Mouse (Mus musculus): ENCODE measurements around the gene Mfap4. TPM values are rescaled to one million over a fixed set of nuclear protein-coding genes. Genes with fewer than 3 reads are reported as not detected.

Gene Mfap4
- polyA plus RNA-seq, 1 experiment from 2014 or later: 239 TPM

DNA sequence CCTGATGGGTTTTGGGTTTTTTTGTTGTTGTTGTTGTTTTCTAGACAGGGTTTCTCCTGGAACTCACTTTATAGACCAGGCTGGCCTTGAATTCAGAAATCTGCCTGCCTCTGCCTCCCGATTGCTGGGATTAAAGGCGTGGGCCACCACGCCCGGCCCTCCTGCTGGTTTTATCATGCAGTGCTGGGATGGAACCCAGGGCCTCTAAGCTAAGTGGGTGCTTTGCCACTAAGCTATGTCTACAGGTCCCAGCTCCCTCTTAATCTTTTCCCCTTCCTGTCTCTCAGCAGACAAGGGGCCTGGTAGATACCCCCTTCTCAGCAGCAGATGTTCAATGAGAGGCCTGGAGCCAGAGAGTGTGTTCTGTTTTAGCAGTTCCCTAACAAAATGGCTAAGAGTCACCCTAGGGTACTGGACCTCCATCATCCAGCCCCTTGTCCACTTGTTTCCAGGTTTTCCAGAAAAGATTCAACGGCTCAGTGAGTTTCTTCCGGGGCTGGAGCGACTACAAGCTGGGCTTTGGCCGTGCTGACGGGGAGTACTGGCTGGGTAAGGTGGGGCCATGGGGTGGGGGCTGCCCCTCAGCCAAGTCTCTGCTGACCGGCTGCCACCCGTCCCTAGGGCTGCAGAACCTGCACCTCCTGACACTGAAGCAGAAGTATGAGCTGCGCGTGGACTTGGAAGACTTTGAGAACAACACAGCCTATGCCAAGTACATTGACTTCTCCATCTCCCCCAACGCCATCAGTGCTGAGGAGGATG, 1.4 kb downstream of the Mfap4 start:
- 84% methylated on average over 14 of the region's 14 CpGs for WGBS
- Histone ChIP-seq H3K4me2 (ENCODE audit: low read length) (peak overlapping the region; percentile 67), H3K27me3 (replicated peaks; ENCODE audit: control insufficient read depth, insufficient read depth, low read length) (no peaks in the 10 kb centered on the region), H3K9me3 (ENCODE audit: control insufficient read depth, low read length) (no peaks in the 10 kb centered on the region), H3K4me3 (ENCODE audit: low read depth, low read length) (peak overlapping the region; percentile 45), H3K9ac (ENCODE audit: low read length) (no peak overlapping the region), H3K36me3 (ENCODE audit: control insufficient read depth, insufficient read depth, low read length) (peaks cover 42% of the 10 kb centered on the region), H3K27ac (ENCODE audit: low read depth) (peak overlapping the region; percentile 98), H3K4me1 (replicated peaks; ENCODE audit: control insufficient read depth, insufficient read depth, low read length) (peaks cover 28% of the 10 kb centered on the region)
- ATAC-seq (replicated peaks; ENCODE audit: low FRiP score, low TSS enrichment, low read depth) (no peak), DNase-seq (ENCODE audit: low spot score) (no peak)

GRCm38 (mm10) chr11:61487401-61487800, 2.2 kb downstream of the Mfap4 start:
- 25% methylated on average over 2 of the region's 2 CpGs for WGBS
- H3K9ac ChIP-seq (ENCODE audit: low read length): no peak overlapping the region
- no peaks in the 10 kb centered on the region for H3K27me3 ChIP-seq (replicated peaks; ENCODE audit: control insufficient read depth, insufficient read depth, low read length)
- peak overlapping the region; percentile 3; the same call in 1 of the 2 replicates for H3K27ac ChIP-seq (ENCODE audit: low read depth)
- DNase-seq (ENCODE audit: low spot score): no peak
- peak overlapping the region; percentile 67 for H3K4me2 ChIP-seq (ENCODE audit: low read length)
- no peaks in the 10 kb centered on the region for H3K9me3 ChIP-seq (ENCODE audit: control insufficient read depth, low read length)
- peaks cover 26% of the 10 kb centered on the region for H3K4me1 ChIP-seq (replicated peaks; ENCODE audit: control insufficient read depth, insufficient read depth, low read length)
- peaks cover 50% of the 10 kb centered on the region for H3K36me3 ChIP-seq (ENCODE audit: control insufficient read depth, insufficient read depth, low read length)
- ATAC-seq (replicated peaks; ENCODE audit: low FRiP score, low TSS enrichment, low read depth): no peak
- no peak overlapping the region for H3K4me3 ChIP-seq (ENCODE audit: low read depth, low read length)

DNA sequence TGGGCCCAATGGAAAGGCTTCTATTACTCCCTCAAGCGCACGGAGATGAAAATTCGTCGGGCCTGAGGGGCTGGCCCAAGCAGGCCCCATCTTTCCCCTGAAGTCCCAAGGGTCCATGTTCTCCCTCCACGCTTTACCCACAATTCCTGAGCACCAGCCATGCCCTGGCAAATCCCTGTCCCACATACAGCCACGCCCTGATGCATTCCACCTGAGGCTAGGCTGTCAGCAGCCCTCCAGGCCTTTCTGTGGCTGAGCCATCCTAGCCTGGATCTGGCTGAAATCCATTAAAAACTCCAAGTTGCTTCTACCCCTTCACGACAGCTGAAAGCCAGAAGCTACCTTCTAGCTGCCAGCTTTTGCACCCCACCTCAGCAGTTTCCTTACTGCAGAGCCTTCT, 2.7 kb downstream of the Mfap4 start:
- Histone ChIP-seq H3K27me3 (replicated peaks; ENCODE audit: control insufficient read depth, insufficient read depth, low read length) (no peaks in the 10 kb centered on the region), H3K9ac (ENCODE audit: low read length) (no peak overlapping the region), H3K9me3 (ENCODE audit: control insufficient read depth, low read length) (no peaks in the 10 kb centered on the region), H3K4me2 (ENCODE audit: low read length) (no peak overlapping the region), H3K36me3 (ENCODE audit: control insufficient read depth, insufficient read depth, low read length) (peaks cover 54% of the 10 kb centered on the region), H3K4me3 (ENCODE audit: low read depth, low read length) (no peak overlapping the region), H3K27ac (ENCODE audit: low read depth) (no peak overlapping the region), H3K4me1 (replicated peaks; ENCODE audit: control insufficient read depth, insufficient read depth, low read length) (peaks cover 31% of the 10 kb centered on the region)
- 94% methylated on average over 7 of the region's 7 CpGs for WGBS
- ATAC-seq (replicated peaks; ENCODE audit: low FRiP score, low TSS enrichment, low read depth) (no peak), DNase-seq (ENCODE audit: low spot score) (no peak)

DNA sequence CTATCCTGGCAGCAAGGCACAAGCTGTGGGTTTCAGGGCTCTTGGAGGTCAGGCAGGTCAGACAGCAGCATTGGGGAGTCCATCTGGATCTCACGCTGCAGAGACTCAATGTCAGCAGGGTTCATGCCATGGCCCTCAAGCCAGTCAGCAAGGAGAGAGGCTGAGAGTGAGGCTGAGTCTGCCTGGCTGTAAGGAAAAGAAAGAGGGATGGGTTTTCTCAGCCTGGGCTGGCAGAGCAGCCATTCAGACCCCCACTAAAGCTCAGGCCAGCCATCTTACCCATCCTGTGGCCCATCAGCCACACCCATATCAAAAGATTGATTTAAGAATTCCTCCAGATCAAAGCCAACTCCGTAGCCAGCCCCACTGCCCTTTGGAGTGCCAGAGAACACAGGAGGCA, 3.9 kb downstream of the Mfap4 start:
- no peak overlapping the region for H3K9ac ChIP-seq (ENCODE audit: low read length)
- 91% methylated on average over 2 of the region's 2 CpGs for WGBS
- DNase-seq (ENCODE audit: low spot score): no peak
- no peaks in the 10 kb centered on the region for H3K9me3 ChIP-seq (ENCODE audit: control insufficient read depth, low read length)
- ATAC-seq (replicated peaks; ENCODE audit: low FRiP score, low TSS enrichment, low read depth): no peak
- H3K27ac ChIP-seq (ENCODE audit: low read depth): no peak overlapping the region
- H3K4me1 ChIP-seq (replicated peaks; ENCODE audit: control insufficient read depth, insufficient read depth, low read length): peaks cover 32% of the 10 kb centered on the region
- no peak overlapping the region for H3K4me2 ChIP-seq (ENCODE audit: low read length)
- H3K27me3 ChIP-seq (replicated peaks; ENCODE audit: control insufficient read depth, insufficient read depth, low read length): no peaks in the 10 kb centered on the region
- H3K4me3 ChIP-seq (ENCODE audit: low read depth, low read length): no peak overlapping the region
- H3K36me3 ChIP-seq (ENCODE audit: control insufficient read depth, insufficient read depth, low read length): peaks cover 54% of the 10 kb centered on the region

- H3K4me2 ChIP-seq (ENCODE audit: low read length): no peak overlapping the region
- no peak for ATAC-seq (replicated peaks; ENCODE audit: low FRiP score, low TSS enrichment, low read depth)
- H3K36me3 ChIP-seq (ENCODE audit: control insufficient read depth, insufficient read depth, low read length): peaks cover 54% of the 10 kb centered on the region
- H3K27me3 ChIP-seq (replicated peaks; ENCODE audit: control insufficient read depth, insufficient read depth, low read length): no peaks in the 10 kb centered on the region
- no peak for DNase-seq (ENCODE audit: low spot score)
- H3K4me3 ChIP-seq (ENCODE audit: low read depth, low read length): no peak overlapping the region
- H3K9ac ChIP-seq (ENCODE audit: low read length): no peak overlapping the region
- no peak overlapping the region for H3K27ac ChIP-seq (ENCODE audit: low read depth)
- peaks cover 25% of the 10 kb centered on the region for H3K4me1 ChIP-seq (replicated peaks; ENCODE audit: control insufficient read depth, insufficient read depth, low read length)
- H3K9me3 ChIP-seq (ENCODE audit: control insufficient read depth, low read length): no peaks in the 10 kb centered on the region
- WGBS: 93% methylated on average over 8 of the region's 8 CpGs
These were observed 4.6 kb downstream of the Mfap4 start for GRCm38 (mm10) chr11:61489874-61490273.

DNA sequence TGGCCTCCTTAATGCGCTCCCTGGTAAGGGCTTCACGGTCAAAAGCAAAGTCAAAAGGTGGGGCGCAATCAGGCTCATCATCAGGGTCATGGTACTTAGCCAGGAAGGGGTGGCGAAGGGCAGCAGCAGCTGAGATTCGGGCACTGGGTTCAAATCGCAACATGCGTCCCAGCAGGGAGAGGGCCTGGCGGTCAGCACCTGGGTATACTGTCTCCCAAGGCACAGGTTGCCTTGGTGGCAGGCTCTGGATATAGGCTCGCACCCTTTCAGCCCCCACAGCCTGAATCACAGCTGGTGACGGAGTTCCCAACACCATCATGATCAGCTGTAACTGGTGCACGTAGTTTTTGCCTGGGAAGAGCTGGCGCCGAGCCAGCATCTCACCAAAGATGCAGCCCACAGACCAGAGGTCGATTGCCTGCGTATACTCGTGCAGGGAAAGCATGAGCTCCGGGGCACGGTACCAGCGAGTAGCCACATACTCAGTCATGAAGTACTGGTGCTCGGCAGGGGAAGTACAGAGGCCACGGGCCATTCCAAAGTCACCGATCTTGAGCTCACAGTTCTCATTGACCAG, 5.8 kb downstream of the Mfap4 start:
- Histone ChIP-seq H3K9ac (ENCODE audit: low read length) (no peak overlapping the region), H3K27ac (ENCODE audit: low read depth) (no peak overlapping the region), H3K36me3 (ENCODE audit: control insufficient read depth, insufficient read depth, low read length) (peaks cover 54% of the 10 kb centered on the region), H3K4me1 (replicated peaks; ENCODE audit: control insufficient read depth, insufficient read depth, low read length) (peaks cover 30% of the 10 kb centered on the region), H3K27me3 (replicated peaks; ENCODE audit: control insufficient read depth, insufficient read depth, low read length) (no peaks in the 10 kb centered on the region), H3K4me3 (ENCODE audit: low read depth, low read length) (no peak overlapping the region), H3K4me2 (ENCODE audit: low read length) (no peak overlapping the region), H3K9me3 (ENCODE audit: control insufficient read depth, low read length) (no peaks in the 10 kb centered on the region)
- no peak for ATAC-seq (replicated peaks; ENCODE audit: low FRiP score, low TSS enrichment, low read depth)
- no peak for DNase-seq (ENCODE audit: low spot score)
- WGBS: 84% methylated on average over 22 of the region's 22 CpGs

GRCm38 (mm10) chr11:61492749-61493401, 7.6 kb downstream of the Mfap4 start:
- no peaks in the 10 kb centered on the region for H3K27me3 ChIP-seq (replicated peaks; ENCODE audit: control insufficient read depth, insufficient read depth, low read length)
- 63% methylated on average over 12 of the region's 12 CpGs for WGBS
- peak overlapping the region; percentile 59 for H3K4me2 ChIP-seq (ENCODE audit: low read length)
- peak overlapping the region; percentile 79; the same call in 1 of the 2 replicates for H3K27ac ChIP-seq (ENCODE audit: low read depth)
- H3K4me1 ChIP-seq (replicated peaks; ENCODE audit: control insufficient read depth, insufficient read depth, low read length): peaks cover 18% of the 10 kb centered on the region
- H3K36me3 ChIP-seq (ENCODE audit: control insufficient read depth, insufficient read depth, low read length): peaks cover 49% of the 10 kb centered on the region
- H3K9ac ChIP-seq (ENCODE audit: low read length): peak overlapping the region; percentile 85
- DNase-seq (ENCODE audit: low spot score) (no peak), ATAC-seq (replicated peaks; ENCODE audit: low FRiP score, low TSS enrichment, low read depth) (no peak)
- no peaks in the 10 kb centered on the region for H3K9me3 ChIP-seq (ENCODE audit: control insufficient read depth, low read length)
- H3K4me3 ChIP-seq (ENCODE audit: low read depth, low read length): peak overlapping the region; percentile 89

DNA sequence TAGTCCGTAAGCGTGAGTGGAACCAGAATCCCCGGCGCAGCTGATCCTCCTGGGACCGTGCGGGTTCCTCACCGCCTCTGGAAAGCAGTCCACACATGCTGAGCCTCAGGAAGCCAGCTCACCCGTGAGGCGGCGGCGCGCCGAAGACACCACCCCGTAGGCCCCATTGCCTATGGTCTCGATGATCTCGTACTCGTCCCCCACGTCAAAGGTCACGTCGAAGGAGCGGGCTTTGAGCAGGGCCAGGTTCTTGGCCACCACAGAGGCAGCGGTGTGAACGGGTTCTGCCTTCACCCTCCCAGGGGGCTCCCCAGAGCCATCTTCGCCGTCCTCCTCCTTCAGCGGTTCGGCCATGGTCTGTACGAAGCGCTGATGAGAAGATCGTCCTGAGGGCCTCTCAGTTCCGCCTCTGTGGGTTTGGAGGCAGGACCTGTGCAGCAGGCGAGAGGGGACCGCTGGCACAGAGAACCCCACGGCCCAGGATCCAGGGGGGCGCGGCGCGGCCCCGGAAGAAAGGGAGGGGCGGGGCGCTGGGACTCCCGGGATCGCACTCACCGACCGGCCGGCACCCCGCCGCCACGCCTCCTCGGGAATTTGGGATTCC, 8.4 kb downstream of the Mfap4 start:
- ATAC-seq (replicated peaks; ENCODE audit: low FRiP score, low TSS enrichment, low read depth): peak; percentile 57
- Histone ChIP-seq H3K36me3 (ENCODE audit: control insufficient read depth, insufficient read depth, low read length) (peaks cover 42% of the 10 kb centered on the region), H3K27ac (ENCODE audit: low read depth) (peak overlapping the region; percentile 79), H3K4me2 (ENCODE audit: low read length) (peak overlapping the region; percentile 59), H3K4me3 (ENCODE audit: low read depth, low read length) (peak overlapping the region; percentile 89), H3K9me3 (ENCODE audit: control insufficient read depth, low read length) (no peaks in the 10 kb centered on the region), H3K27me3 (replicated peaks; ENCODE audit: control insufficient read depth, insufficient read depth, low read length) (no peaks in the 10 kb centered on the region), H3K4me1 (replicated peaks; ENCODE audit: control insufficient read depth, insufficient read depth, low read length) (peaks cover 16% of the 10 kb centered on the region), H3K9ac (ENCODE audit: low read length) (peak overlapping the region; percentile 85)
- under 1% methylated on average over 42 of the region's 50 CpGs for WGBS
- no peak for DNase-seq (ENCODE audit: low spot score)

Data from intestine, embryonic 14.5 days (tissue).